Mouse (Mus musculus): ENCODE data around the gene Phf20. TPM values are rescaled to one million over a fixed set of nuclear protein-coding genes. Genes with fewer than 3 reads are reported as not detected.

The Phf20 gene
- polyA plus RNA-seq, 2 experiments = 2.9 to 10.1 TPM

DNA sequence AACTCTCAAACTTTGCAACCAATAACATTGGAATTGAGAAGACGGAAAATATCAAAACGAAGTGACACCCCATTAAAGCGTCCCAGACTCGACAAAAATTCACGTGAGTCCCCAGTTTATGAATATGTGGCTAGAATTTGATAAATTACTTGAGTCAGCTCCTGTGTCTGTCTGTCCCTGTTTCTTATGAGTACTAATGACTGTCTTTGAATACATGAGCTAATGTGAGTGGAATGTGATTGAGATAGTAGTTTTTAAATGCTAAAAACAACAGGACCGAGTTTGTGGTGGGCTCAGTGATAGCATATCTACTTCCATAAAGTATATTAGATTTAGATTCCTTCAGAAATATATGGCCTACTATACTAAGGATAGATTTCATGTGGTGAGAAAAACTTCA lies 76.3 kb downstream of the Phf20 start:
- DNase-seq (ENCODE audit: low read depth in 3 of 3, low spot score in 3 of 3) = no peak
- WGBS (ENCODE audit: insufficient replicate concordance) = 80% methylated on average over 6 of the region's 6 CpGs
- H3K27ac ChIP-seq = no peak overlapping the region
- H3K36me3 ChIP-seq (replicated peaks; ENCODE audit: control insufficient read depth, insufficient read depth, low read depth) = peaks cover 2% of the 10 kb centered on the region; the same call in 1 of the 2 replicates
- H3K4me3 ChIP-seq (ENCODE audit: insufficient read depth in 1 of 2, low read depth in 2 of 2, low read length in 2 of 2) = no peak overlapping the region
- H3K4me1 ChIP-seq (replicated peaks; ENCODE audit: control insufficient read depth in 2 of 2, insufficient read depth in 2 of 2, low read length in 1 of 2) = no peaks in the 10 kb centered on the region
- H3K9me3 ChIP-seq (ENCODE audit: control insufficient read depth, low read length) = no peaks in the 10 kb centered on the region
- no peak overlapping the region for H3K4me2 ChIP-seq (ENCODE audit: low read depth)
- H3K9ac ChIP-seq (replicated peaks) = no peak overlapping the region
- ATAC-seq (ENCODE audit: insufficient read depth) = no peak
- H3K27me3 ChIP-seq (ENCODE audit: control insufficient read depth, insufficient read depth, low read length) = no peaks in the 10 kb centered on the region
- TF ChIP-seq EP300 (IDR thresholded peaks at IDR 0.05; ENCODE audit: low read depth) (no peak), CTCF (IDR thresholded peaks at IDR 0.05; ENCODE audit: low read depth) (no peak)

DNA sequence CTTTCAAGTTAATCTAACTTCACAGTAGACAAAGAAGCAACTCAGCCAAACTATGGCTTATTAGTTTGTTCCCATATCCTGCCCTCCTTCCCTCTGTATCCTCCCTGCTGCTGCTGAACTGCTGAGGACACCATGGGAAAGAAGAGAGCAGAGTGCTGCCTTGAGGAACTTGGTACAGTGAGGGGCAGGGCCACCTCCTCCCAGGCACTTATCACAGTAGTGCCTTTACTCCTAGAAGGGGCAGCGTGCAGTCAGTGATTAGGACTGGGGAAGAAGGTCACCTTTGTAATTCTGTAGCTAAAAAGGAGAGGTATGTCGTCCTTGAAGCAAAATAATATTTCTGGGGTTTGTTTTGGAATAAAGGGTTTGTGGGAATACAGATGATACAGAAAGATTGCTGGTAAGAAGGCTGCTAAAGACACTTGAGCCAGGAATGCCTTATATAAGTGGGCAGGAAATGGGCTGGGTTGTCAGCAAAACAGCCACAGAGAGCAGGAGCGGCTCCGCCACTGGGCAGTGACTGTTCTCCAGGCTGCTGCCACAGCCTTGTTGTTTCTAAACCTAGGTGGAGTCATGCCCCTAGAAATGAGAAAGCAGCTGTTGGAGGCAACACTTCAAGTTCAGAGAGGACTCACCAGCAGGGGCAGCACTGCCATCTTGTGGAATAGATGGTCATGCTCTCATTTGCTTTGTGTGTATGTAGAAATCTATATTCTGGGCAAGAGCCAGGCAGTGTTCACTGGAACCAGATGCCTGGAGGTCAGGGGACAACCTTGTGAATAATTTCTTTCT lies 82.2 kb downstream of the Phf20 start:
- H3K9me3 ChIP-seq (ENCODE audit: control insufficient read depth, low read length) = no peaks in the 10 kb centered on the region
- H3K27ac ChIP-seq = no peak overlapping the region
- peak; percentile 69; the same call in 1 of the 2 replicates for ATAC-seq (ENCODE audit: insufficient read depth)
- no peak overlapping the region for H3K4me3 ChIP-seq (ENCODE audit: insufficient read depth in 1 of 2, low read depth in 2 of 2, low read length in 2 of 2)
- H3K27me3 ChIP-seq (ENCODE audit: control insufficient read depth, insufficient read depth, low read length) = no peaks in the 10 kb centered on the region
- no peak overlapping the region; the same call in 1 of the 2 replicates for H3K9ac ChIP-seq (replicated peaks)
- peaks cover 2% of the 10 kb centered on the region; the same call in 1 of the 2 replicates for H3K36me3 ChIP-seq (replicated peaks; ENCODE audit: control insufficient read depth, insufficient read depth, low read depth)
- 0 out of 4 replicates have a peak, but pooled peaks cover 0 to 2% of the 10 kb centered on the region in 2 experiments for H3K4me1 ChIP-seq (replicated peaks; ENCODE audit: control insufficient read depth in 2 of 2, insufficient read depth in 2 of 2, low read length in 1 of 2)
- TF ChIP-seq CTCF (IDR thresholded peaks at IDR 0.05; ENCODE audit: low read depth) (peak; percentile 85), EP300 (IDR thresholded peaks at IDR 0.05; ENCODE audit: low read depth) (no peak)
- DNase-seq (ENCODE audit: low read depth in 3 of 3, low spot score in 3 of 3) = peak; percentile 59 to 64 (median 62)
- H3K4me2 ChIP-seq (ENCODE audit: low read depth) = no peak overlapping the region
- 15% methylated on average over 4 of the region's 4 CpGs for WGBS (ENCODE audit: insufficient replicate concordance)

DNA sequence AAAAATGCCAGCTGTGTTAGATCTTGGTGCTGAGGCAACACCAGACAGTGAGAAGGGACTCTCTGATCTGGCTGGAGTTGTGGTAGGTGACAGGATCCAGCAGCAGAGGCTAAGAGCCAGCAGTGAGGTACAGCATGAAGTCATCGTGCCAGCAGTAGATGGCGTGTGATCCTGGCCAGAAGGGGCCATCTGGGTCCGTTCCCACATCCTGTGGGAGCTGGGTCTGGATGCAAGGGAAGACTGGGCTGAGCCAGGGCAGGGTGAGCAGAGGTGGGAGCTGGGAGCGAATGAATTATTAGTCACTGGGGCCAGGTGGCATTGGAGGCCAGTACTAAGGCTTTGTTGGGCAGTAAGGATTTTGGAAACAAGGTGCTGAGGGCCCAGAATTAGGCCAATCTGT lies 85.0 kb downstream of the Phf20 start:
- Histone ChIP-seq H3K9me3 (ENCODE audit: control insufficient read depth, low read length) (no peaks in the 10 kb centered on the region), H3K4me2 (ENCODE audit: low read depth) (no peak overlapping the region), H3K9ac (replicated peaks) (no peak overlapping the region), H3K27ac (no peak overlapping the region), H3K4me3 (ENCODE audit: insufficient read depth in 1 of 2, low read depth in 2 of 2, low read length in 2 of 2) (no peak overlapping the region), H3K4me1 (replicated peaks; ENCODE audit: control insufficient read depth in 2 of 2, insufficient read depth in 2 of 2, low read length in 1 of 2) (0 out of 4 replicates have a peak, but pooled peaks cover 0 to 2% of the 10 kb centered on the region in 2 experiments), H3K36me3 (replicated peaks; ENCODE audit: control insufficient read depth, insufficient read depth, low read depth) (no peaks in the 10 kb centered on the region), H3K27me3 (ENCODE audit: control insufficient read depth, insufficient read depth, low read length) (no peaks in the 10 kb centered on the region)
- 62% methylated on average over 4 of the region's 4 CpGs for WGBS (ENCODE audit: insufficient replicate concordance)
- DNase-seq (ENCODE audit: low read depth in 3 of 3, low spot score in 3 of 3) (no peak), ATAC-seq (ENCODE audit: insufficient read depth) (no peak)
- no peak for TF ChIP-seq EP300 (IDR thresholded peaks at IDR 0.05; ENCODE audit: low read depth)
- TF ChIP-seq CTCF (IDR thresholded peaks at IDR 0.05; ENCODE audit: low read depth) = no peak

DNA sequence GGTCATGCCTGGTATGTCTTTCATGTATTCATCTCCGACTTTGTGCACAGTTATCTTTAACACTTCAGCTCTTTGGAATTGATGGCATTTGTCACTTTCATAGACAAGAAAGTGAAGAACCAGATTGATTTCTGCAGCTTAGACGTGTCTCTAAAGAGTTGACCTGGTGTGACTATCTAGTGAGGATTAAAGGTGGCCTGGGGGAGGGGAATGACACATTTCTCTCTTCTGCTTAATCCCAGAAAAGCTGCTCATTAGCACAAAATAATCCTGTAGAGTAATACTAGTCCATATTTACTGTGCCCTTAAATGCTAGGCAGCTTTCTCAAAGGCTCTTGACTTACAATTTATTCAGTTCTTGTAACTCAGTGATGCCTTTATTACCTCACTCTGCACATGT lies 88.9 kb downstream of the Phf20 start:
- DNase-seq (ENCODE audit: low read depth in 3 of 3, low spot score in 3 of 3) (no peak), ATAC-seq (ENCODE audit: insufficient read depth) (no peak)
- 61% methylated on average over 2 of the region's 2 CpGs for WGBS (ENCODE audit: insufficient replicate concordance)
- Histone ChIP-seq H3K9ac (replicated peaks) (no peak overlapping the region), H3K27ac (no peak overlapping the region), H3K4me1 (replicated peaks; ENCODE audit: control insufficient read depth in 2 of 2, insufficient read depth in 2 of 2, low read length in 1 of 2) (no peaks in the 10 kb centered on the region), H3K4me3 (ENCODE audit: insufficient read depth in 1 of 2, low read depth in 2 of 2, low read length in 2 of 2) (no peak overlapping the region), H3K9me3 (ENCODE audit: control insufficient read depth, low read length) (no peaks in the 10 kb centered on the region), H3K27me3 (ENCODE audit: control insufficient read depth, insufficient read depth, low read length) (no peaks in the 10 kb centered on the region), H3K36me3 (replicated peaks; ENCODE audit: control insufficient read depth, insufficient read depth, low read depth) (peaks cover 2% of the 10 kb centered on the region; the same call in 1 of the 2 replicates), H3K4me2 (ENCODE audit: low read depth) (no peak overlapping the region)
- no peak for TF ChIP-seq CTCF (IDR thresholded peaks at IDR 0.05; ENCODE audit: low read depth)
- TF ChIP-seq EP300 (IDR thresholded peaks at IDR 0.05; ENCODE audit: low read depth) = no peak

DNA sequence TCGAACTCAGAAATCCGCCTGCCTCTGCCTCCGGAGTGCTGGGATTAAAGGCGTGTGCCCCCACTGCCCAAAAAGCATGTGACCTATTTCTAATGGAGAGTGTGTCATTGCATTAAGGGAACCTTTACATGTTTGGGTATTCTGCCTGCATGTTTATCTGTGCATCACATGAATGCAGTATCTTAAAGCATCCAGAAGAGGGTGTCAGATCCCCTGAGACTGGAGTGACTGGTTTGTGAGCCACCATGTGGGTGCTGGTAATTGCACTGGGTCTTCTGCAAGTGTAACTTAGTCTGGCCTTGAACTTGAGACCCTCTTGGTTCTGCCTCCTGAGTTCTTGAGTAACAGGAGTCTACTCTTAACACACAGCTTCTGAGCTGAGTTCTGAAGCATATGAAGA lies 90.5 kb downstream of the Phf20 start:
- Histone ChIP-seq H3K36me3 (replicated peaks; ENCODE audit: control insufficient read depth, insufficient read depth, low read depth) (peaks cover 2% of the 10 kb centered on the region; the same call in 1 of the 2 replicates), H3K4me1 (replicated peaks; ENCODE audit: control insufficient read depth in 2 of 2, insufficient read depth in 2 of 2, low read length in 1 of 2) (no peaks in the 10 kb centered on the region), H3K9ac (replicated peaks) (no peak overlapping the region), H3K27ac (no peak overlapping the region), H3K4me2 (ENCODE audit: low read depth) (no peak overlapping the region), H3K27me3 (ENCODE audit: control insufficient read depth, insufficient read depth, low read length) (no peaks in the 10 kb centered on the region), H3K9me3 (ENCODE audit: control insufficient read depth, low read length) (no peaks in the 10 kb centered on the region), H3K4me3 (ENCODE audit: insufficient read depth in 1 of 2, low read depth in 2 of 2, low read length in 2 of 2) (no peak overlapping the region)
- DNase-seq (ENCODE audit: low read depth in 3 of 3, low spot score in 3 of 3) (no peak), ATAC-seq (ENCODE audit: insufficient read depth) (no peak)
- TF ChIP-seq EP300 (IDR thresholded peaks at IDR 0.05; ENCODE audit: low read depth) (no peak), CTCF (IDR thresholded peaks at IDR 0.05; ENCODE audit: low read depth) (no peak)
- WGBS (ENCODE audit: insufficient replicate concordance) = 77% methylated on average over 4 of the region's 4 CpGs

Data from liver, embryonic 14.5 days (tissue).